ENCODE assay signal across 26 mouse cellular contexts in genomic region chr8:10840853-10841531, GRCm38 (mm10).
DNase-seq lines count a peak whose midpoint lies in the region; ATAC-seq and TF ChIP-seq lines count a peak whose summit lies in the region.
"Had no signal": no experiment of that assay in that cellular context is flagged by ENCODE, and none has a peak within 500 bp of the region (broad histone marks: within the 10 kb centered on the region; RNA-seq: fewer than 3 reads in every experiment).

No protein-coding gene starts in this region.

- 90% methylated on average over 12 of the region's 12 CpGs for WGBS in intestine, postnatal 0 days

- no peak overlapping the region for H3K4me2 ChIP-seq in intestine, postnatal 0 days (replicated peaks; ENCODE audit: low read depth)
- H3K4me2 ChIP-seq: embryonic facial prominence, embryonic 12.5 days; embryonic facial prominence, embryonic 15.5 days; forebrain, embryonic 12.5 days; forebrain, embryonic 15.5 days; heart, embryonic 11.5 days; heart, embryonic 15.5 days; hindbrain, embryonic 13.5 days; intestine, embryonic 15.5 days had no signal

- no peak overlapping the region for H3K27ac ChIP-seq in intestine, postnatal 0 days (ENCODE audit: low read depth, low read length)
- H3K27ac ChIP-seq: embryonic facial prominence, embryonic 12.5 days; embryonic facial prominence, embryonic 15.5 days; forebrain, embryonic 12.5 days; forebrain, embryonic 15.5 days; heart, embryonic 15.5 days; hindbrain, embryonic 10.5 days; hindbrain, embryonic 13.5 days; intestine, embryonic 15.5 days had no signal

- H3K4me1 ChIP-seq in intestine, postnatal 0 days (replicated peaks; ENCODE audit: control insufficient read depth, insufficient read depth, low read length): no peaks in the 10 kb centered on the region
- H3K4me1 ChIP-seq: embryonic facial prominence, embryonic 15.5 days; forebrain, embryonic 12.5 days; hindbrain, embryonic 10.5 days; intestine, embryonic 15.5 days had no signal

- no peaks in the 10 kb centered on the region for H3K36me3 ChIP-seq in intestine, postnatal 0 days (ENCODE audit: control insufficient read depth, insufficient read depth)
- H3K36me3 ChIP-seq: embryonic facial prominence, embryonic 12.5 days; embryonic facial prominence, embryonic 15.5 days; forebrain, embryonic 12.5 days; forebrain, embryonic 15.5 days; heart, embryonic 15.5 days; hindbrain, embryonic 10.5 days; hindbrain, embryonic 13.5 days; intestine, embryonic 15.5 days had no signal

- H3K9me3 ChIP-seq in intestine, postnatal 0 days (ENCODE audit: control insufficient read depth): no peaks in the 10 kb centered on the region
- H3K9me3 ChIP-seq: embryonic facial prominence, embryonic 12.5 days; embryonic facial prominence, embryonic 15.5 days; forebrain, embryonic 12.5 days; forebrain, embryonic 15.5 days; heart, embryonic 15.5 days; hindbrain, embryonic 10.5 days; hindbrain, embryonic 13.5 days; intestine, embryonic 15.5 days had no signal

- H3K27me3 ChIP-seq in intestine, postnatal 0 days (replicated peaks; ENCODE audit: control insufficient read depth, insufficient read depth, low read length): no peaks in the 10 kb centered on the region
- H3K27me3 ChIP-seq: embryonic facial prominence, embryonic 15.5 days; forebrain, embryonic 15.5 days; intestine, embryonic 15.5 days had no signal

- DNase-seq in B cell, adult 2 months: peak; percentile 23 to 25
- no peak for DNase-seq in retina, embryonic 14.5 days (ENCODE audit: low spot score)
- no peak for DNase-seq in kidney, adult 18-20 months
- DNase-seq: adrenal gland, adult 8-10 months; adrenal gland, postnatal 25 days; cerebellum, adult 18-20 months; cerebellum, adult 9-10 months; cerebellum, postnatal 14 days; gastrocnemius, postnatal 25 days; heart, postnatal 10 days; heart, postnatal 36 days had no signal

- TF ChIP-seq CTCF in intestine, postnatal 0 days (IDR thresholded peaks at IDR 0.05; ENCODE audit: low read depth): no peak

- H3K4me3 ChIP-seq in intestine, postnatal 0 days (ENCODE audit: low read depth, low read length): no peak overlapping the region
- H3K4me3 ChIP-seq: embryonic facial prominence, embryonic 12.5 days; embryonic facial prominence, embryonic 15.5 days; forebrain, embryonic 12.5 days; forebrain, embryonic 15.5 days; heart, embryonic 15.5 days; hindbrain, embryonic 10.5 days; hindbrain, embryonic 13.5 days; intestine, embryonic 15.5 days had no signal

- peak; percentile 41 for ATAC-seq in common myeloid progenitor, adult 5-6 weeks (replicated peaks; ENCODE audit: low read depth, poor library complexity, severe bottlenecking)
- ATAC-seq in megakaryocyte progenitor cell, adult 5-6 weeks (replicated peaks; ENCODE audit: poor library complexity): peak; percentile 43
- ATAC-seq in intestine, postnatal 0 days: no peak
- ATAC-seq: activated CD4-positive, CD25-positive, alpha-beta regulatory T cell, adult 4 months; CD4-positive, CD25-positive, alpha-beta regulatory T cell, adult 4 months; hindbrain, embryonic 16.5 days; intestine, embryonic 15.5 days had no signal

- no peak overlapping the region for H3K9ac ChIP-seq in intestine, postnatal 0 days (ENCODE audit: low read depth, low read length)
- H3K9ac ChIP-seq: embryonic facial prominence, embryonic 12.5 days; embryonic facial prominence, embryonic 15.5 days; forebrain, embryonic 12.5 days; forebrain, embryonic 15.5 days; heart, embryonic 15.5 days; hindbrain, embryonic 13.5 days; intestine, embryonic 15.5 days had no signal

Comparison
In these comparisons a context has a peak if more than half of its experiments do, and no peak if none do; other contexts are left out.
1. DNase-seq: peak in B cell, adult 2 months (2 of 2); none in retina, embryonic 14.5 days (single experiment) and kidney, adult 18-20 months (single experiment).